Mouse (Mus musculus) forebrain, embryonic 15.5 days (tissue): ENCODE measurements at regions not wholly inside any gene's neighbourhood (a gene's known extent, or its start where the extent isn't known, plus 50 kb on each side); places are given as distances from the start of the nearest gene placed in this dataset. TPM values are rescaled to one million over a fixed set of nuclear protein-coding genes. Genes with fewer than 3 reads are reported as not detected.

ENCODE experiments used
- ATAC-seq: fragments of 200-750 bp; cut with Nextera tagmentation; replicated peaks from 2 replicates; pipeline ENCODE4 v1.8.0; 2017; ENCODE audit warnings: mild to moderate bottlenecking, moderate TSS enrichment, moderate library complexity
- H3K27ac ChIP-seq: fragments of 300-500 bp; sonication (generic); replicated peaks from 2 replicates; pipeline ENCODE4 v1.5.1; 2015; ENCODE audit warnings: mild to moderate bottlenecking, inconsistent platforms
- H3K27me3 ChIP-seq: fragments of 300-500 bp; sonication (generic); 2 replicates; pipeline ENCODE4 v1.6.1; 2015; ENCODE audit warnings: inconsistent platforms
- H3K36me3 ChIP-seq: fragments of 300-500 bp; sonication (generic); 2 replicates; pipeline ENCODE4 v1.6.1; 2015; ENCODE audit warnings: mild to moderate bottlenecking, inconsistent platforms
- H3K4me1 ChIP-seq: fragments of 300-500 bp; sonication (generic); 2 replicates; pipeline ENCODE4 v1.6.1; 2015; ENCODE audit warnings: inconsistent platforms
- H3K4me2 ChIP-seq: fragments of 300-500 bp; sonication (generic); replicated peaks from 2 replicates; pipeline ENCODE4 v1.6.1; 2015; ENCODE audit warnings: mild to moderate bottlenecking, inconsistent platforms
- H3K4me3 ChIP-seq: fragments of 300-500 bp; sonication (generic); 2 replicates; pipeline ENCODE4 v1.5.1; 2015; ENCODE audit warnings: mild to moderate bottlenecking, inconsistent platforms
- H3K9ac ChIP-seq: fragments of 300-500 bp; sonication (generic); replicated peaks from 2 replicates; pipeline ENCODE4 v1.6.1; 2015; ENCODE audit warnings: mild to moderate bottlenecking, inconsistent platforms
- H3K9me3 ChIP-seq: fragments of 300-500 bp; sonication (generic); 2 replicates; pipeline ENCODE4 v1.6.1; 2016; ENCODE audit warnings: inconsistent platforms
- WGBS: fragments of 180-500 bp; shearing (Covaris S2); methylation state at CpG from one replicate; pipeline ENCODE4 v1.1.7; 2015; ENCODE audit warnings: mixed read lengths; 5-methylcytosine and 5-hydroxymethylcytosine counted together
- microRNA-seq: library from miRNA; unstranded; fragments of <30 nt; microRNA quantifications from one replicate; pipeline ENCODE4, GENCODE M21; 2016

- Histone ChIP-seq H3K9ac (no peak overlapping the region), H3K27me3 (no peaks in the 10 kb centered on the region), H3K4me3 (no peak overlapping the region), H3K36me3 (no peaks in the 10 kb centered on the region), H3K4me2 (no peak overlapping the region), H3K4me1 (peaks cover 13% of the 10 kb centered on the region), H3K27ac (peak overlapping the region; percentile 68), H3K9me3 (no peaks in the 10 kb centered on the region)
- peak; percentile 70 for ATAC-seq
- 49% methylated on average over 10 of the region's 10 CpGs for WGBS
These were observed 264.1 kb downstream of the Cdc5l start for GRCm38 (mm10) chr17:45169257-45169994.

Small RNAs in the stretch of these regions (microRNA-seq; reads per million reads assigned to microRNA genes)
- not detected for gene Gm24979
